Mouse (Mus musculus) small intestine, adult 2 months (tissue): ENCODE data around the gene Ankle2. TPM values are rescaled to one million over a fixed set of nuclear protein-coding genes. Genes with fewer than 3 reads are reported as not detected.

Experiments
- H3K27ac ChIP-seq: fragments of 200-500 bp; 2 replicates; pipeline ENCODE4 v1.5.1; 2012; ENCODE audit warnings: low read depth, low read length, control low read depth, inconsistent platforms; ENCODE audit not compliant: insufficient read depth
- H3K27me3 ChIP-seq: fragments of 200-500 bp; 2 replicates; pipeline ENCODE4 v1.6.1; 2012; ENCODE audit warnings: mild to moderate bottlenecking, moderate library complexity, low read length, inconsistent platforms; ENCODE audit not compliant: control insufficient read depth, insufficient read depth
- H3K36me3 ChIP-seq: fragments of 200-500 bp; 2 replicates; pipeline ENCODE4 v1.6.1; 2012; ENCODE audit warnings: mild to moderate bottlenecking, low read length, control low read depth, inconsistent platforms; ENCODE audit not compliant: control insufficient read depth, insufficient read depth
- H3K4me1 ChIP-seq: fragments of 200-500 bp; 2 replicates; pipeline ENCODE4 v1.6.1; 2012; ENCODE audit warnings: low read length, inconsistent platforms, mixed read lengths; ENCODE audit not compliant: control insufficient read depth, insufficient read depth, insufficient read length
- H3K4me3 ChIP-seq: fragments of 200-500 bp; 2 replicates; pipeline ENCODE4 v1.5.1; 2012; ENCODE audit warnings: low read depth, mild to moderate bottlenecking, control low read depth, inconsistent platforms, low read length, moderate library complexity
- CTCF ChIP-seq: fragments of 200-500 bp; IDR thresholded peaks from 2 replicates; pipeline ENCODE4 v1.5.1; 2012; ENCODE audit warnings: low read depth, mild to moderate bottlenecking, control low read depth, inconsistent platforms, low read length, moderate library complexity, mixed read lengths; ENCODE audit not compliant: insufficient replicate concordance, insufficient read length; ENCODE audit errors: extremely low read depth
- POLR2A ChIP-seq: fragments of 200-500 bp; IDR thresholded peaks from 2 replicates; pipeline ENCODE4 v1.6.1; 2012; ENCODE audit warnings: low read depth, mild to moderate bottlenecking, control low read depth, inconsistent platforms, low read length, moderate library complexity
- whole genome bisulfite sequencing: fragments of 180-500 bp; shearing (Covaris S2); methylation state at CpG from one replicate; pipeline ENCODE4 v1.1.7; 2018; 5-methylcytosine and 5-hydroxymethylcytosine counted together
- polyA plus RNA-seq: library from polyadenylated mRNA; depleted of rRNA; stranded (reverse); fragments of >200 nt; gene quantifications from 2 replicates; pipeline ENCODE4 v1.2.3, GENCODE M21; 2012

Ankle2 gene
- polyA plus RNA-seq, 1 experiment = 4.6 TPM

GRCm38 (mm10) chr5:110222757-110223156, 8.0 kb upstream of the Ankle2 start:
- whole genome bisulfite sequencing = 86% methylated on average over 6 of the region's 6 CpGs
- peaks cover 60% of the 10 kb centered on the region for H3K36me3 ChIP-seq
- no peak for TF ChIP-seq CTCF
- no peak for TF ChIP-seq POLR2A
- H3K4me3 ChIP-seq = no peak overlapping the region
- H3K4me1 ChIP-seq = no peaks in the 10 kb centered on the region
- no peaks in the 10 kb centered on the region for H3K27me3 ChIP-seq
- H3K27ac ChIP-seq = no peak overlapping the region

- Histone ChIP-seq H3K4me3 (no peak overlapping the region), H3K36me3 (peaks cover 42% of the 10 kb centered on the region), H3K27me3 (no peaks in the 10 kb centered on the region), H3K4me1 (no peaks in the 10 kb centered on the region), H3K27ac (no peak overlapping the region)
- WGBS = 79% methylated on average over 3 of the region's 3 CpGs
- TF ChIP-seq POLR2A (no peak), CTCF (no peak)
Measured at GRCm38 (mm10) chr5:110225056-110225455, 5.7 kb upstream of the Ankle2 start.

GRCm38 (mm10) chr5:110227336-110227883, 3.4 kb upstream of the Ankle2 start:
- TF ChIP-seq POLR2A (no peak), CTCF (no peak)
- Histone ChIP-seq H3K4me3 (no peak overlapping the region), H3K27ac (no peak overlapping the region), H3K27me3 (no peaks in the 10 kb centered on the region), H3K4me1 (no peaks in the 10 kb centered on the region), H3K36me3 (peaks cover 22% of the 10 kb centered on the region)
- WGBS = 79% methylated on average over 1 of the region's 1 CpGs

- Histone ChIP-seq H3K27me3 (no peaks in the 10 kb centered on the region), H3K4me1 (no peaks in the 10 kb centered on the region), H3K27ac (peak overlapping the region; percentile 59), H3K4me3 (peak overlapping the region; percentile 99), H3K36me3 (peaks cover 10% of the 10 kb centered on the region)
- TF ChIP-seq POLR2A = no peak
- no peak for TF ChIP-seq CTCF
- WGBS = 2% methylated on average over 8 of the region's 8 CpGs
Measured at GRCm38 (mm10) chr5:110230401-110230779, 414 bp upstream of the Ankle2 start.

GRCm38 (mm10) chr5:110231638-110232037, 834 bp downstream of the Ankle2 start:
- no peak overlapping the region for H3K27ac ChIP-seq
- H3K27me3 ChIP-seq = no peaks in the 10 kb centered on the region
- peak overlapping the region; percentile 99 for H3K4me3 ChIP-seq
- H3K4me1 ChIP-seq = no peaks in the 10 kb centered on the region
- WGBS = 36% methylated on average over 13 of the region's 13 CpGs
- H3K36me3 ChIP-seq = peaks cover 15% of the 10 kb centered on the region
- TF ChIP-seq POLR2A (no peak), CTCF (no peak)

- Histone ChIP-seq H3K4me3 (no peak overlapping the region), H3K27me3 (no peaks in the 10 kb centered on the region), H3K27ac (no peak overlapping the region), H3K36me3 (peaks cover 16% of the 10 kb centered on the region), H3K4me1 (no peaks in the 10 kb centered on the region)
- TF ChIP-seq POLR2A (no peak), CTCF (no peak)
- 64% methylated on average over 6 of the region's 6 CpGs for WGBS
Measured at GRCm38 (mm10) chr5:110232346-110232745, 1.5 kb downstream of the Ankle2 start.

GRCm38 (mm10) chr5:110244091-110244490, 13.3 kb downstream of the Ankle2 start:
- no peak for TF ChIP-seq POLR2A
- Histone ChIP-seq H3K4me1 (no peaks in the 10 kb centered on the region), H3K27me3 (no peaks in the 10 kb centered on the region), H3K4me3 (no peak overlapping the region), H3K36me3 (peaks cover 58% of the 10 kb centered on the region), H3K27ac (no peak overlapping the region)
- WGBS = 72% methylated on average over 2 of the region's 2 CpGs
